Mouse (Mus musculus): ENCODE measurements at regions not wholly inside any gene's neighbourhood (a gene's known extent, or its start where the extent isn't known, plus 50 kb on each side); places are given as distances from the start of the nearest gene placed in this dataset.
"Not testable (repeated sequence)": the region's sequence is repeated elsewhere in the genome, so short reads cannot be mapped to it uniquely, and the experiment has no call there.

DNA sequence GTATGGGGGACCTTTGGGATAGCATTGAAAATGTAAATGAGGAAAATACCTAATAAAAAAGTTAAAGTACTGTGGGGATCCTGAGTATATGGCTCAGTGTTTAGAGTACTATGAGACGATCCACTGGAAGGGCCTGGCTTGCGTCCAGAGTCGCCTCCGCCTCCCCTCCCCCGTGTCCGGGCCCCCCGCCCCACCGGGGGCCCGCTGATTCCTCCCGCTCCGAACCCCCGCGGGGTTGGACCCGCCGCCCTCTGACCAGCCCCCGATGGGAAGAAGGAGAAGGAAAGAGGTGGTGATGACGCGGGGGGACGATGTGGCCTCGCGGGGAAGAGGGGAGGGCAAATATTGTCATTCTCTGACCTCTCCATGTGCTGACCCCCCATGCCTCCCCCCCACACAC, 234.0 kb upstream of the 9530002B09Rik start:
- not testable (repeated sequence) for H3K4me3 ChIP-seq (ENCODE audit: low read length); H3K9me3 ChIP-seq (ENCODE audit: low read length); H3K27me3 ChIP-seq (ENCODE audit: insufficient read depth, low read length); H3K36me3 ChIP-seq (ENCODE audit: insufficient read depth, low read length); H3K4me1 ChIP-seq (ENCODE audit: insufficient read depth, low read length); H3K4me2 ChIP-seq (replicated peaks; ENCODE audit: low read depth, low read length); H3K27ac ChIP-seq (ENCODE audit: low read length); H3K9ac ChIP-seq (replicated peaks; ENCODE audit: low read length)
- no CpG with 5 or more reads among the region's 21 CpGs for WGBS
- 0 out of 2 replicates have a peak, but pooled peaks have one; percentile 74 for ATAC-seq (ENCODE audit: low FRiP score, low TSS enrichment)

Data from kidney, embryonic 16.5 days (tissue).